Mouse (Mus musculus) 3134 (cell line): ENCODE data around the gene Dgkb.

ENCODE experiments used
- DNase-seq: peaks from one replicate; pipeline ENCODE4 v3.0.0-alpha.2; 2011; ENCODE audit warnings: low spot score; ENCODE audit not compliant: insufficient read length; ENCODE audit errors: extremely low read depth

The Dgkb gene

DNA sequence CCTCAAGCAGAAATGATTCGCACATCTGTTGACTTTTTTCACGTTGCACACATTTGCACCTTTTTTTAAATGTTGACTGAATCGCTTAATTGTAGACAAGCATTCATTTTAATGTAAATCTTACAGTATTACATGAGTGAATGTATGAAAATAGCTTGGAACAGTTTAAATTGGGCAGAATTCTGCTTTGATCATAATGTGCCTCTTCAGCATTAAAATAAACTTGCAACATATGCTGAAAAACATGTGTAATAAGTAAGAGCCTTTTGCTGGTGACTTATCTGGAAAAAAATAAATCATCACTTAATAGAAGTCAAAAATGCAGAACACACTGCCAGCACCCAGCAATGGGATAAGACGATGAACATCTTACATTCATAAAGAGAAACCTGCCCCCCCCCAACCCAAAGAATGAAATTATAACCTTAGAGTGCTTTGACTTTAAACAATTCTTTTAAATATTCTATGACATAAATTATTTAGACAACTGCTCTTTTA, 768.9 kb downstream of the Dgkb start:
- DNase-seq, result no peak

DNA sequence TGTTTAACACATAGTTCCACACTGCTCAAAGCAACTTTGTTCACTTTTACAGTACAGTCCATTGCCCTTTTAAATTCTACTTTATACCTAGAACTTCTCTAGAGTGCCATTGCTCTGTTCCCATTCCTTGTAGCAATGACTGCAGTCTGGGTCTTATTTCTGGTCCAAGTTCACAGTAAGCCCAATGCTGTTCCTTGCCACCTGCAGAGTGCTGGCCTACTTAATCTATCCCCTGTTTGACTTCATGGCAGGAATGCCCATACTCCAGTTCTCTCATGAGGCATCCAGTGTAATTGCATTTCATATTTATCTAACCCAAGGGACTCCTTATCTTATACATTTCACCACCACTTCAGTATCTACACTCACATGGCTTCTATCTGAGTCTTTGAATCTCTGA, 772.4 kb downstream of the Dgkb start:
- no peak for DNase-seq

- DNase-seq, result no peak
Observed at GRCm38 (mm10) chr12:38593653-38594052, 776.1 kb downstream of the Dgkb start.

- no peak for DNase-seq
Observed at GRCm38 (mm10) chr12:38594055-38594454, 776.5 kb downstream of the Dgkb start.

- no peak for DNase-seq
Observed at GRCm38 (mm10) chr12:38596416-38597062, 779.0 kb downstream of the Dgkb start.

DNA sequence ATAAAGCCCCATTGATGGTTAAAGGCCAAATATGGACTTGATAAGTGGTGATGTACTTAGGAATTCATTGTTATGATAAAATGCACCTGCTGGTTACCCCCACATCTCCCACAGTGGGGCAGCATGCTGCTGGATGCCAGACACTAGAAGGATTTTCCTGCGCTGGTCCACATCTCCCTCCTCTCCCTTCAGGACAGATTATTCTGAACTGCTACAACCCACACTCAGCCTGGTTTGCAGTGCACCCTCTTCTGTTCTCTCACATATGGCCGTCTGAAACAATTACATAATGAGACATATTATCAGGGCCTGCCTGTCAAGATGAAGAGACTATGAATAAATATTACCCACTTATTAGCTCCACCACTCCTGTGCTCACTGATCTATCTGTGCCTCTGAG, 780.6 kb downstream of the Dgkb start:
- DNase-seq, result no peak

DNA sequence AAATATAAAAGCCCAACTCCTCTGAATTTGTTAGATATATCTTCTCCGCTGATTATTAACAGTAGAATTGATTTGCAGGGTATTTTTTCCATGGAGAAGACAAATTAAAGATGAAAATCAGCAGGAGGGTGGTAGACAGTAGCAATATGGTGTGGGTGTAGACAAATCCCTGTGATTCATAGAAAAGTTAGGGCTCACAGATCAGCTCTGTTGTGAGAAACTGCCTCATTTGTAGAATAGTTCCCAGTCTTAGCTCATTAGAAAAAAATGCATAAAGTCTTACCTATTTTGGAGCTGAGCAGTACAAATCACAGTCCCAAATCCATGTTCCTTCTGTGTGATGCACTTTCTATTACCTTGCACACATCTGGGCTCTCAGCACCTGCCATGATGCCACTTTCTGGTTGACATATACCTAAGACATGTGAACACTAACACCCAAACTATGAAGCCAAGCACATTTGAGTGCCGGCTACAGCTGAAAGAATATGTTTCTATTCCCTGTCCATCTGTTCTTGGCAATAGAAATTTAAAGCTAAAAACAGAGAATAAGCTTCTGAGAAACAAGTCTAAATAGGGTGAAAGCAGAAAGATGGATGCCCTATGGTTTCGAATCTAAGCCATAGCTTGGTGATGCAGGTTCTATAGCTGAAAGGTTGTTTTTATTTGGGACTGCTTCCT, 782.8 kb downstream of the Dgkb start:
- DNase-seq, result no peak

DNA sequence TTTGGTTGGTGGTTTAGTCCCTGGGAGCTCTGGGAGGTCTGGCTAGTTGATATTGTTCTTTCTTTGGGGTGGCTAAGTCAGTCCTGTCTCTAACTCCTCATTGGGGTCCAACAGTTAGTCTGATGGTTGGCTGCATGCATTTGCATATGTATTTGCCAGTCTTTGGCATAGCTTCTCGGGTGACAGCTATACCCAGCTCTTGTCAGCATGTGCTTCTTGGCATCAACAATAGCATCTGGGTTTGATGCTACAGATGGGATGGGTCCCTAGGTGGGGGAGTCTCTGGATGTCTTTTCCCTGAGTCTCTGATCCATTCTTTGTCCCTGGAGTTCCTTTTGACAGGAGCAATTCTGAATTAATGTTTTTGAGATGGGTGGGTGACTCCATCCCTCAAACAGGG, 790.6 kb downstream of the Dgkb start:
- no peak for DNase-seq

DNA sequence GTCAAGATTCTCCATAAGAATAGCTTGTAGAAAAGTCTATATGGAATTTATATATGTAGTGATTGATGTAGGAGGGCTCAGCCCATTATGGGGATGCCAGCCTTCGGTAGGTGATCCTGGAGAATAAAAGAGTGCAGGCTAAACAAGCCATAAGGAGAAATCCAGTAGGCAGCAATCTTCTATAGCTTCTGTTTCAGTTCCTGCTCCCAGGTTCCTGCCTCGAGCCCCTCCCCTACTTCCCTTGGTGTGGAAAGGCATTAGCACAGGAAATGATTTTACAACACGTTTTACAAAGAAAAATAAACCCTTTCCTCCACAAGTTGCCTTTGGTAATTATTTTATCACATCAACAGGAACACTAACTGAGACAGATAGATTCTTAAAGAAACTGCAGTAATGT, 850.7 kb downstream of the Dgkb start:
- no peak for DNase-seq
